Mouse (Mus musculus) liver, postnatal 0 days (tissue): ENCODE measurements around the gene Gng8.

Source experiments
- CTCF ChIP-seq: sonication (generic); IDR thresholded peaks from 2 replicates; pipeline ENCODE4 v1.5.1; 2016; ENCODE audit warnings: antibody characterized with exemption, low read depth
- EP300 ChIP-seq: IDR thresholded peaks from 2 replicates; pipeline ENCODE4 v1.6.1; 2016; ENCODE audit warnings: antibody characterized with exemption, low read depth, mild to moderate bottlenecking

- TF ChIP-seq CTCF (no peak), EP300 (no peak)
These were observed 44.8 kb upstream of the Gng8 start for GRCm38 (mm10) chr7:16846775-16847174.
